Mouse (Mus musculus) left cerebral cortex, postnatal 14 days (tissue): ENCODE measurements around the gene Cnmd. TPM values are rescaled to one million over a fixed set of nuclear protein-coding genes. Genes with fewer than 3 reads are reported as not detected.
A peak's percentile ranks its signal among the peaks of the same experiment; 100 is the strongest.

Experiments
- DNase-seq, 2 experiments: peaks; one replicate each; pipeline ENCODE4 v3.0.0; 2021 to 2022; ENCODE audit warnings: low spot score in 2 of 2, mixed read lengths in 1 of 2
- intact Hi-C: fragments of 180-260 bp; cut with DNase I; formaldehyde crosslinking; loops from one replicate; pipeline ENCODE4 v1.15.1; 2025
- long read RNA-seq, 2 experiments: library from polyadenylated mRNA; stranded (forward); transcript quantifications; one replicate each; pipeline ENCODE4 v2.0.0; 2021
- total RNA-seq, 2 experiments: library from RNA; stranded (reverse); gene quantifications; 2 replicates each; pipeline ENCODE4 v1.2.3; 2021

Cnmd gene
- 1 to 10 TPM; 1.1 to 1.2 TPM for total RNA-seq
- long read RNA-seq, experiment 1, partial matches to known transcripts, result 0 of 3 reads
- long read RNA-seq, experiment 1, other reads (novel, unspliced or antisense), result 0 of 3 reads
- long read RNA-seq, experiment 2, partial matches to known transcripts, result 0 of 1 reads
- long read RNA-seq, experiment 2, other reads (novel, unspliced or antisense), result 0 of 1 reads

DNA sequence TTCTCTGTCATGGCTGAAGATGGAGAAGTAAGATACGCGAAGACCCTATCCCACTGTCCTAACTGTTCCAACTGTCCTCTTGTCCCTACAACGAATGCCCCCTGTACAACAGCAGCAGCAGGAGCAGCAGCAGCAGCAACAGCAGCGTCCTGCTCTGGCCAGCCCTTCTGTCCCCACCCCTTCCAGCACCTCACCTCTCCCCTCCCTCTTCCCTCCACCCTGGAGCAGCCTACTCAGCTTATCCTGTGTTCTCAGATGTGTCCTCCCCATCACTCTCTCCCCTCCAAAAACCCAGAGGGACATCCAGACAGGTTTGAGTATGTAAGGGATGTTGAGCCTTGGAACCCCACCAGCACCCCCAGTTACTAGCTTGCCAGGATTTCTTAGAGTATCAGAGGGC, at the start of gene Cnmd:
Gene Cnmd (minus strand): TSS at position 170 of the 400 bp plus-strand sequence.
- no peak for DNase-seq
- intact Hi-C loops, result no loop called here

DNA sequence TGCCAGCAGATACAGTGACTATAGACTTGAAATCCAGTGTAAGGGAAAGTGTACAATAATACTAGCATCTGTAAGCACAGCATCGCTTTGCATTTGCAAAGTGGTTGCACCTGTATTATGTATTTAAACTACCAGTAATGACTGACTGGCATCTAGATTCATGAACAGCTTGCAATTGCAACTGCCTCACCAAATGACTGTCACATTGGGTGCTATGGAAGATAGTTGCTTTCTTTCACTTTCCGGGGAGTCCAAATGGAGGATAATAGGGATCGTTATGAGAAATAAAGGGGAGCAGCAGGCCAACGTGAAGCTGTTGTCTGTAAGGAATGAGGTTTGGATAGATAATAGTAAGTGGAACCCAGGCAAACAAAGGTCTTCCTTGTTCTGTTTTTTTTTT, 49.3 kb upstream of the Cnmd start:
- no peak for DNase-seq
- intact Hi-C loops, result no loop called here

DNA sequence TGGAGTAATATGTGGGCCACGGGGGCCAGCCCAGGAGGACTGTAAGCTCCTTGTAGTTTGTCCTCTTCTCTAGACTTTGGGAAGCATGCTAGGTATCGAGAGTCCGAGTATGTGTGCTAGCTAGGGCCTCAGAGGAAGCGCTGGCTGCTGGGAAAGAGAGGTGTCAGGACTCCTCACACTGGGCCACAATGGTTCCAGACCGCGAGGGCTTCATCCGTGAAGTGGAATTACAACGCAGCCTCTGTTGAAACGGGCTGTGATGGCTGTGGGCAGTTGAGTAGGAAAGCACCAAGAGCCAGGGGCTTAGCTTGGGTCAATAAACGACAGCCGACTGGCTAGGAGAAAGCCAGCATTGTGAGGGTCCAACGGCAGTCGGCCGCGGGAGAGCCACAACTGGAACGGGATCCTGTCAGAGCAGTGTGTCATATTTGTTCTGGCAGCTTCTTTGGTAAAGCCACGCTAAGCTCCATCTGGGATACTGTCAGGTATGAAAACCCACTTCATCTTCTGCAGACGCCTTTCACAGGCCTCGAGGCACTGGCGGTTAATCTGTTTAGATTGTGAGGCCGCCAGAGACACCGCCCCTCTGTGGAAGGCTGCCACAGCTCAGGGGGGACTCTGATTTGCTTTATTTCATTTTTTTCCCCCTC, 41.7 kb upstream of the Cnmd start:
- intact Hi-C loops, result no loop called here
- peak in 1 of 2 experiments; percentile 17 for DNase-seq

GRCm38 (mm10) chr14:79701606-79702005, 39.6 kb upstream of the Cnmd start:
- DNase-seq, result no peak

GRCm38 (mm10) chr14:79701054-79701453, 39.1 kb upstream of the Cnmd start:
- intact Hi-C loops, result no loop called here
- no peak for DNase-seq

More at GRCm38 (mm10) chr14:79701606-79702005, 39.6 kb upstream of the Cnmd start:
- intact Hi-C loops, result no loop called here

DNA sequence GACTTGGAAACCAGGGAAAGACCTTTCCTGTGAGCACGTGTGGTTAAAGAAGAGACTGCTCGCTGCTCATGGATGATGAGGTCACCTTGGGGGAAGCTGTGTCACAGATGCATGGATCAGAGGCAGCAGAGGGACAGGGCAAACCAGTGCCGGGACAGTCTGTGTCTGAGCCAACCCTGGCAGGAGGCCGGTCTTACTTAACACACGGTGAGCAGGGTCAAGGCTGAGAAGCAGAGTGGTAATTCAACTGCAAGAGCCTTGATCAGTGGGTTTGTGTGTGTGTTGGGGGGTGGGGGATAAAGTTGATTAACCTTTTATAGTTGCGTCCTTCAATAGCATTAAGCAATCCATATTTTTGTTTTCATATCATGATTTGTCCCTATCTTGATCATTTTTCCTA, 37.4 kb upstream of the Cnmd start:
- intact Hi-C loops, result no loop called here
- no peak for DNase-seq

DNA sequence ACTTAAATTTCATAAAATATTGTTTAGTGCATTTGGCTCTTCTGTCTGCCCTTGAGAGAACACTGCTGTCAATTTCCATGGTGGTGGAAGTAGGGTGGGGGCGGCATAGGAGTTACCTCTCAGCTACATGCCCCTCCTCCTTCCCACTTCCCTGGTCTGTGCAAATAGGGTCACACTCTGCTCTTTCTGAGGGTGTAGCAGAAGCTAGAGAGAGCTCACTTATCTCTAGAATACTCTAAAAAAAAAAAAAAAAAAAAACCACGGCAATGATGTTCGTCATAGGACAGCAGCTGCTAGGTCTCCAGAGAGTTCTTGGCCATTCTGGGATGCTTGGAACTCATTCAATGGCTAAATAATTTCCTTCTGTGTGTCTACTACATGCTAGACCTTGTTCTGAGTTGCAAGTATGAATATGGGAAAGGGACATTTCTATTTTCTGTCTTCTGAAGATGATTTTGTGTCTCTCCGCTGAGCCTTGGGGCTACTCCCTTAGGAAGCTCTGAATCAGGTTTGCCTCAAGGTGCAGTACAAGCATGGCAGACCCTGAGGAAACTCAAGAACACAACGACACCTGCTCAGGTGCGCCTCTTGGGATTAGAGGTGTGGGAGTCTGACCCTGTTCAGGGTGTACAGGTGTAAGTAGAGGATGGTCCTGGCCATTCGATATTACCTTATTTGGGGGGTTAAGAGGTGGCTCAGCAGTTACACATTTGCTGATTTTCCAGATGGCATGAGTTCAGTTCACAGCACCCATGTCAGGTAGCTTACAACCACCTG, 28.3 kb upstream of the Cnmd start:
- intact Hi-C loops, result no loop called here
- DNase-seq, result no peak

GRCm38 (mm10) chr14:79680652-79681051, 18.7 kb upstream of the Cnmd start:
- intact Hi-C loops, result no loop called here
- DNase-seq, result no peak

- no peak for DNase-seq
- intact Hi-C loops, result no loop called here
These were observed 16.1 kb upstream of the Cnmd start for GRCm38 (mm10) chr14:79677891-79678687.

DNA sequence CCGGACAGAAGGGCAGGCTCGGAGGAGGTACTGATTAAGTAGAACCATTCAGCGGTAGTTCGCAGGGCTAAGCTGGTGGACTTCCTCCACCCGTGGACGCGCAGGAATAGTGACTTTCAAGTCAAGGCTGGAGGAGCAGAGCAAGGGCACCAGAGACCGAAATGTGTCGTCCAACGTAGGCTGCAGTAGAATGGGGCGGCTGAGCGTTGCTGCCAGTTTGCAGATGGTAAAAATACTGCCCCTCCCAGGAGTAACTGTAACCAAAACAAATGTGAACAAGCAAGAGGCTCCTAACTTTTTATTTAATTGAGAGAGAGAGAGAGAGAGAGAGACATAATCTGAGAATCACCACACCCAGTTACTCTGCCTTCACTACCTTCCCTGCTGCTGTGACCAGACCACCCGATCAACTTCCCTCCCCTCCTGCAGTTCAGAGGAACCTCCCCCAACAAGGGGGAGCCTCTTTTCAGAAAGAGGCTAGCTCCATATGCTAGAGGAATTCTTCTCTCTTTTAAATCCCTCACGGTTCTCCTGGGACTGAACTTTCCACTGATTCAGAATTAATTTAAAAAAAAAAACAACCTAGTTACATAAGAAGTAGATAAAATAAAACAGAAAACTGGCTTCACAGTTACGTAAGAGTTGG, 15.3 kb upstream of the Cnmd start:
- intact Hi-C loops, result no loop called here

GRCm38 (mm10) chr14:79673083-79674013, 11.4 kb upstream of the Cnmd start:
- intact Hi-C loops, result no loop called here
- no peak for DNase-seq

More for the DNA sequence above, 15.3 kb upstream of the Cnmd start:
- no peak for DNase-seq

- no peak for DNase-seq
- intact Hi-C loops, result no loop called here
These were observed 10.6 kb upstream of the Cnmd start for GRCm38 (mm10) chr14:79672567-79672966.

DNA sequence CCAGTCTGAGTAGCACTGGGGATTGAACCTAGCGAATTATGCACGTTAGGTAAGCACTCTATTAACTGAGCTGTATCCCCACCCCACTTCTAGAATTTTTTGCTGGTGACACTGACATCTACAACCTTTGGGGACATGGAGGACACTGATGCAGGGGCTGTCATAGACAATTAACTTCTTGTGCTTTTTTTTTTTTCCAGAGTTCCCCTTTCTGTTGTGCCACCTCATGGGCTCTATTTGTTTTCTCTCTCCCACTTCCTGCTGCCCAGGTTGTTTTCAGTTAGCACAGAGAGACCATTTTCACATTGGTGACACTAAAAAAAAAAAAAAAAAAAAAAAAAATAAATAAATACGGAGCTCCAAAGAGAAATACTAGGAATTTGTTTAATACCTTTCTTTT, 9.0 kb upstream of the Cnmd start:
- no peak for DNase-seq
- intact Hi-C loops, result no loop called here

GRCm38 (mm10) chr14:79661005-79661917, 709 bp downstream of the Cnmd start:
- intact Hi-C loops, result loop anchor here (2.0 kb wide), 1 partner anchor 42 kb away; no protein-coding TSS in a partner anchor
- DNase-seq, result peak in 1 of 2 experiments; percentile 58

- intact Hi-C loops, result loop anchor here (2.0 kb wide), 1 partner anchor 42 kb away; no protein-coding TSS in a partner anchor
These were observed 1.5 kb downstream of the Cnmd start for GRCm38 (mm10) chr14:79660467-79660866.

DNA sequence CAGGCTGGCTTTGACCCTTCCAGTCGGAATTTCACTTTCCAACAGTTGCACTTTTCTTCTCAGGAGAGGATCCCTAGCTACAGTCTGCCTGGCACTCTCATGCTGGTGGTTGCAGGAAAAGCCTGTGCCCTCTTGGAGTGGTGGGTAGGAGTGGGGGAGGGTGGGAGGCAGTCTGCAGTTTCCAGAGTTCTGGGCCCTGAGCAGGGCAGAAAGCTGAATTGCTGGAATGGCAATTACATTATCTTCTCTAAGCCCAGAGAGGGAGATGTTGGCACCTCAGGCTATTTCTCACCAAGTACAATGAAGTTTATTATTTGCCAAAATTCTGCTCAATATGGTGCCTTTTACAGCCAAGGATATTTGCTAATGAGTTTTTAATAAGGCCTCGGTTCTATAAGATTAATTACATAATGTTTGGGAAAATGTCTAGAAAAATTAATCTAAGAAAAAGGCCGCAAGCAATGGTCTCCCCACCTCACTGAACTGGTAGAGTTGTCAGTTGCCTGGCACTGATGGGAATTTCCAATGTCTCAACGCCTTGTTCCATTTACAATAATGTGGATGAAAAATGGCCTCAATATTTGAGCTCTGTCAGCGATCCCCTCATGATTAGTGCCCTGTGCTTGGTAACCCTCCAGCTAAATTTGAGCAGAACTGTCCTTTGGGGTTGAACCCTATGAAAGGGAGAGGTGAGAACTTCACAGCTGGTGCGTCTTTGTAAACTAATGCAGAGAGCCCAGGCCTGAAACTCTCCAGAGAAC, 3.0 kb downstream of the Cnmd start:
- DNase-seq, result no peak
- intact Hi-C loops, result loop anchor here (10.0 kb wide), 1 partner anchor 106 kb away; no protein-coding TSS in a partner anchor

More at GRCm38 (mm10) chr14:79660467-79660866, 1.5 kb downstream of the Cnmd start:
- no peak for DNase-seq
